Mouse (Mus musculus): ENCODE data around the gene Rab30.

DNA sequence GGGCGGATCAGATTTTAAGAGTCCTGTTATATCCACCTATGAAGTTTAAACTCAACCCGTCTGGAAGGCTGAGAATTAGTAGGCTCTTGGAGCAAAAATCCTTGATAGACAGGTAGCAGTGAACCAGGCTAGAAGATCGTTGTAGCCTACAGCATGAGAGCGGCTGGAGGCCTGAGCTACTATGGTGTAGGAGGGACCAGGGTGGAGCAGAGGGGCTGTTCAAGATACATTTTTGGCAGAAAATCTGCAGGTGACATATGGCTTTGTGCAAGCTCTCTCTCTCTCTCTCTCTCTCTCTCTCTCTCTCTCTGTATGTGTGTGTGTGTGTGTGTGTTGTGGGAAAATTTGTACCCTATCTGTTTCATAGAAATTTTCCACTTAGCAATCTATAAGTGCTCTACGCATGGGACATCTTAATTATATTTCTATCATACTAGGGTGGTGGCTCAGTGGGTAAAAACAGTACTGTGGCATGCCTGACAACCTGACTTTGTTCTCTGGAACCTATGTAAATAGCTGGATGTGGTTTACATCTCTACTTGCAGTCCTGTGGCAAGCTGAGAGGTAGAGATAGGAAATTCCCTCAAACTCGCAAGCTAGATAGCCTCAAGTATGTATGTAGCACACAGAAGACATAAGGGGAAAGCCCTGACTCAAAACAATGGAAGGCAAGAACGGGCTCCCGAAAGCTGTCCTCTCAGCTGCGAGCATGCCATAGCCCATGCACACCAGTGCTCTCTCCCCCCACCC, 63.7 kb downstream of the Rab30 start:
- TF ChIP-seq POLR2A (IDR thresholded peaks at IDR 0.05; ENCODE audit: borderline replicate concordance, extremely low read depth, low read depth, low read length) (no peak), CTCF (IDR thresholded peaks at IDR 0.05; ENCODE audit: insufficient read depth, low read length) (no peak)
